Mouse (Mus musculus): ENCODE results near the gene Arrb2.
A peak's percentile ranks its signal among the peaks of the same experiment; 100 is the strongest.
"Not testable (repeated sequence)": the region's sequence is repeated elsewhere in the genome, so short reads cannot be mapped to it uniquely, and the experiment has no call there.

Arrb2 gene

DNA sequence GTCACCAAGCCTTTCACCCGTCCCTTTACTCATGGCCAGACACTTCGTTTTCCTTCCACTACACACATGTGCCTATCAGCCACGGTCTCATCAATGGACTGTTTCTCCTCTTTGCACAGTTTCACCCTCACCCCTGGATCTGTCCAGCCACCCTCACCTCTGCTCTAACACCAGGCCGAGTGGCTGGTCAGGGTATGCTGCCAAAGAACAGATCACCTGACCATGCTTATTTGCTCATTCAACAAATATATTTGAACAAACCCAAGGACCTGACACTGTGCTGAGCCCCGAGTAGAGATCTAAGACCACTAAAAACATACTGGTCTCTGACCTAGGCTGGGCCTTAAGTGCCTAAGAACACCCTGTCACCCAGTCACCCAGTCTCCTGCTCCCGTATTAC is 12.2 kb downstream of the Arrb2 start:
- DNase-seq (ENCODE audit: low spot score): no peak

DNA sequence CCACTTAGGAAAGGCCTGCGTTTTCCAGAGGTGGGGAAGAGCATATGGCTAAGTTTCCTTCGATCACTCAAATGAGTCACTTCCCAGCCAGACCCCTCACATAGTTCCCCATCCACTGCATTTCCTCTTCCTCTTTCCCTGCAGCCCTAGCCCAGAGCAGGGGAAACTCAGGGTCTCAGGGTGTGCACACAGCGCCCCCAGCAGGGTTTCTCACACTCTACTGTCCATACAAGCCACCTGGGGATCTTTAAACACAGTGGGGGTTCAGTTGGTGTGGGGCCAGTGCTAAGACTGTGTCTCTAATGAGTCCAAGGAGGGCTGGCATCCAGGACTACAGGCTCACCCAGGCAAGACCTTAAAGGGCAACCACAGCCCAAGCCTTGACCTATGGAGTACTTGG is 14.3 kb downstream of the Arrb2 start:
- no peak for DNase-seq (ENCODE audit: low spot score)

DNA sequence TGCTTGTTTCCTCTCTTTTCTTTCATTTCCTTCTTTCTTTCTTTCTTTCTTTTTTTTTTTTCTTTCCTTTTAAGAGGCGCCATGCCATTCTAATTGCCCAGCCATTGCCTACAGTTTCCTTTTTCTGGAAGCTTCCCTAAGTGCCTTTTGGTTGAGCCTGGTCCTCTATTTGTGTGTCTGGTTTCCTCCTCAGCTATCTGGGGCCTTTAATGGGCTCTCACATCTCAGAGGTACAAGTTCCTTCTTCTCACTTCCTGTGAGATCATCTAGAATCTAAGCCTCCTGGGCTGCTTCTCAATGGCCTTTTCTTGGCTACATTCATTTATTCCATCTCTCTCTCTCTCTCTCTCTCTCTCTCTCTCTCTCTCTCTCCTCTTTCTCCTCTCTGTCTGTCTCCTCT is 14.9 kb downstream of the Arrb2 start:
- no peak for DNase-seq (ENCODE audit: low spot score)

DNA sequence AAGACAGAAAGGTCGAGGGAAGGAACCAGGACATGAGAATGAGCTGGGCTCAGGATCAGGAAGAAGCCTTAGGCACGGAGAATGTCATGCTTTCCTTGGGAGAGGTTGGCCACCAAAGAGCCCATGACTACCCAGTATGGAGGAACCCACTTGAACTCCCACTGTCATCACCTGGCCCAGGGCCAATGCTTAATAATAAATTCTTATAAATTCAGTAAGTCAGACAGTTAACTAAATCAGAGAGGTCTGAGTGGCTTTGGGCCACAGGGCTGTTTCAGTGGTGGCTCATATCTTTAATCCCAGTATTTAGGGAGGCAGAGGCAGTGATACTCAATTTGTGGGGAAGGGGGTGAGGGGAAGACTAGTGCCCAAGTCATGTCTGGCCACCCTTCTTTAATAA is 18.5 kb downstream of the Arrb2 start:
- DNase-seq (ENCODE audit: low spot score): no peak

DNA sequence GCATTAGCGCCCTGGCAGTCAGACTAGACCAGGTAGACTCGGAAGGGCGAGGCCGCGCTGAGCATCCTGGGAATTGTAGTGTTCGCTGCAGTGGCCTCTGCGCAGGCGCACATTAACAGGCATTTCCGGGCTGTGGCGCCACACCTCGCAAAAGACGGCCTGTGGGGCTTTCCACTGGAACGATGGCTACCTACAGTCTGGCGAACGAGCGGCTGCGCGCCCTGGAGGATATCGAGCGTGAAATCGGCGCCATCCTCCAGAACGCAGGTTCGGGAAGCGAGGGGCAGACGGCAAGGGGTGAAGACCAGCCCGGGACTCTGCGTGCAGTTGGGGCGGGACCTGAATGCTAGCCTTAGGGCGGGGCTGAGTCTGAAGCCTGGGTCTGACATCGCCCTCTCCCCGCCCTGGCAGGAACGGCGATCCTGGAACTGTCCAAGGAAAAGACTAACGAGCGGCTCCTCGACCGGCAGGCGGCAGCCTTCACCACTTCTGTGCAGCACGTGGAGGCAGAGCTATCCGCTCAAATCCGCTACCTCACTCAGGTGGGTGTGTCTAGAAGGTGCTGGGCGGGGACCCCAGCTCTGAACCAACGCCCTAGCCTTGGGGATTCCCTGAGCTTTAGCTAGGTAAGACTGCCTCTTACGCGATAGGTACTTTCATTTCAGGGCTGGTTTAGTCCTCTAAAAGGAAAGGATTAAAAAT is 19.5 kb downstream of the Arrb2 start, which contains the start of gene Med11:
TSS of gene Med11 (plus strand) at position 123 of the 702 bp plus-strand sequence.
- peak; percentile 91 for DNase-seq (ENCODE audit: low spot score)

DNA sequence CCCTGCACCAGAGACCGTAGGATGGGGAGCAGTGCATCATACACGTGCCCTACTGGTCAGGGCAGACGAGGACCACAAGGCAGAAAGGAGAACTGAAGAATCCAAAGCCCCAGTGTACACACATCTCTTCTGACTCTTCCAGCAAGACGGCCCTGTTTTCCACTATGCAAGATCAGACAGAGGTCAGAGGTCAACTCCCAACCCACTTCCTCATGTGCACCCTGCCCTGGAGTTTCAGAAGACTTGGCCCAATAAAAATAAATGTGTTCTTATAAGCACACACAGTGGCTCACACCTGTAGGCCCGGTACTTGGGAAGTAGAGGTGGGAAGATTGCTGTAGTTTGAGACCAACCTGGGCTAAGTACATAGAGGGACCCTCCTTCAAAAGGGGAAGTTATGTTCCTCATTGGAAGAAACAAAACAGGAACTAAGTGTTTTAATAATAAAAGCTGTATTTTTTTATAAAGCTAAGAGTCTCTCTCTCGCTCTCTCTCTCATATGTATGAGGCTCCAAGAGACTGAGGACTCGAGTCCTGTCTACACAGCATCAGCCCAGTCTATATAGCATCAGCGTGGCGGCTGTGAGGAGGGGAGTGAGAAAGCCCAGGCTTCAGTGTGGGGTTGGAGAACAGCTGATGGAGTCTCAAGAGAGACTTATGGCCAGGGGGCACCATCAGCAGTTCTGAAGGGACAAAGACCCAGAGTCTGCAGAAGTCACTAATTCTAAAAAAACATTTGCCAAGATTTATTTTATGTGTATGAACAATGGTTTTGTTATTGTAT is 21.0 kb downstream of the Arrb2 start:
- no peak for DNase-seq (ENCODE audit: low spot score)

DNA sequence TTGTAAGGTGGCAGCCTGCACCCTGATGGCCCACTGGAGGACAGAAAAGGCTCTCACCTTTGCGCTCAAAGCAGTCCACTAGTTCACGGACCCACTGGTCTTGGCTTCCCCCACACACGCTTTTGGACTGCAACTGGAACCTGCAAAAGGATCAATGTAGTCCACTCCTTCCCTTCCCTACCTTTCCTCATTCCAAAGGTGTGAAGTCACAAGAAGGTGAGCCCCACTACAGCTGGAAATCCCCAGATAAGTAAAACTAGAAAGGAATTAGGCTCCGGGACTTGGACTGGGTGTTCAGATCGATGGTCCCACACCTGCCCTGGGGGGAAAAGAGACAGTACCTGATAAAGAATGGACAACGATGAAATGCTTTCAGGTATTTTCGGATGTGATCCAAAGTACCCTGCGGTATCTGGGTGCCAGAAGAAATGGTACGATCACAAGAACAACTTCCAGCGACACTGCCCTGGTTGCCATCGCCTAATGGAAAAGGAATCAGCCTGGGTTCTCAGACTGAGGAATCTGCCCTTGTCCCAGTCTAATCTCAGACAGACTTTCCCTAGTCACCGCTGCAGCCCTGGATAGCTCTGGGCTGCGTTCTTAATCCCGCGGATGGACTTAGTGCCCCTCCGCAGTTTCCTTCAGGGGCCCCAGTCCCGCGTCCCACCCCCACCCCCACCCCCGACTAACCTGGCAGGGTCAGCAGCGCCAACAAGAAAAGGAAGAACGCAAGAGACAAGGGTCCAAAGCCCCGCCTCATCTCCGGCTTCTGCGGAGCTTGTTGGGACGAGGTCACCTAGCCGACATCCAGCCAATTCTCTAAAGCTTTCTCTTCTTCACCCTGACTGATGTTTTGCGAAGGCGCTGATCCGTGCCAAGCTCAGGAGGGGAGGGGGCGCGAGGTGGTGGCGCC is 26.5 kb downstream of the Arrb2 start, which contains the start of gene Zmynd15:
TSS of gene Zmynd15 (plus strand) at position 746 of the 913 bp plus-strand sequence.
- no peak for DNase-seq (ENCODE audit: low spot score)

DNA sequence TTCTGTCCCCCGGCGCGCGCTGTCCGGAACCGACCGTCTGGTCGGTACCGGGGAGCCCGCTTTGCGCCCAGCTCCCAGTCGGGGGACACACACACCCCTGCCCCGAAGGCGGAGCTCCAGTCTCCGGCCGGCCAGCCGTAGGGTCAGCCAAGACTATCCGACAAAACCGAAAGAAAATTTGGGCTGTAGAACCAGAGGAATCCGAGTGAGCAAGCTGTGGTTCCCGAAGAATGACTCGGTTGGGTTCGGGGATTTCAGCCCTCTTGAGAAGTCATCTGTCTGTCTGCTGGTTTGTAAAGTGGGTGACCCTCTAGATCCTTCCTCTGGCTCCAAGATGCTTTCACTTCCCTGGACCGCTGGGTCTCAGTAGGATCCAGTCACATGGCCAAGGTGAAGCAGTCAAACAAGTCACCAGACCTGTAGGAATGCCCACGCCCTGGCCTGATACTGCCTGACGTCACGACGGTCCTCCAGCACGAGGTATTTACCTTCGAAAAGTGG is 27.2 kb downstream of the Arrb2 start, which contains the start of gene Cxcl16:
TSS of gene Cxcl16 (minus strand) at position 384 of the 501 bp plus-strand sequence.
- peak; percentile 44 for DNase-seq (ENCODE audit: low spot score)

DNA sequence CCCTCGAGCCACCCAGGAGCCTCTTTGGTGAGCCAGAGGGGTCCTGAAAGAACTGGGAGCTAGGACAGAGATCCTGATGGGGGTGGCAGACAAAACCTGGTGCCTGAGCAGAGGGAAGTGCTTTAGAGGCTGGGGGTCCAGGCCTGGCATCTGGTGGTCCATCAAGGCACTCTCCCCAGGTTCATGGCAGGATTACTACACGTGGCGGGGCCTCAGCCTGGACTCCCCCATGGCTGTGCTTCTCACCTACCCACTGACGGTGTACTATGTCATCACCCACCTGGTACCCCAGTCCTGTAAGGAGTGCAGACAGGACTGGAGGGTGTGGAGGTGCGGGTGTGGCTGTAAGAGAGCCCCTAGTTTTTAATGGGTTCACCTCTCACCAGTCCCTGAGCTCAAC is 31.5 kb downstream of the Arrb2 start:
- DNase-seq (ENCODE audit: low spot score): no peak

DNA sequence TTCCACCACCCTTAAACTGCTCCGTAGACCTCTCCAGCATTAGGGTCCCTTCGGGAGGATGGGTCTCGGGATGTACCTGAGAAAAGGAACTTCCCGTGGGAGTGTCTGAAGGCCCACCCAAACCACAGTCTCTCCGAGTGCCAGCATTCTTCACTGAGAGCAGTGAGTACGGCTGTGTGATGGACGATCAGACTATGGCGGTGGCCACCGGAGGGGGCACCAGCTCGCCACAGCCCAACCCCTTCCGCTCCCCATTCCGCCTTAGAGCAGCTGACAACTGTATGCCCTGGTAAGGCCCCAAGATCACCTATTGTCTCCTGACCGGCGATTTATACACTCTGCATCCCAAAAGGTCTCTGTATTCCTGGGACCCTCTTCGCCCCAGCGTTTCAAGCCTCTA is 32.8 kb downstream of the Arrb2 start:
- DNase-seq (ENCODE audit: low spot score): no peak

DNA sequence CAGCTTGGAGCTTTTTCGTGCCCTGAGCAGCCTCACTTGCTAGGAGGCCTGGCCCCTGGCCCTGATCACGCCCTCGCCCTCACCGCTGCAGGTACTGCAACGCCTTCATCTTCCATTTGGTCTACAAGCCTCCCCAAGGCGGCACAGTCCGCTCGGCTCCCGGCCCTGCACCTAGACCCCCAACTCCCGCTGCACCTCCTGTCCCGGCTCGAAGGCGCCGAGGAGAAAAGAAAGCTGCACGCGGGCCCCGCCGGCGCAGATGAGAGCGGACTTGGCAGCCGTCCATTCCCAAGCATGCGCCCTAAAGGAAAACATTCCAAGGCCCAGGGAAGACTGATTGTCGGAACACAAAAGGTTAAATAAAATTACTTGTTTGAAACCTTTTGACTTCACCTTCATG is 33.4 kb downstream of the Arrb2 start:
- no peak for DNase-seq (ENCODE audit: low spot score)

DNA sequence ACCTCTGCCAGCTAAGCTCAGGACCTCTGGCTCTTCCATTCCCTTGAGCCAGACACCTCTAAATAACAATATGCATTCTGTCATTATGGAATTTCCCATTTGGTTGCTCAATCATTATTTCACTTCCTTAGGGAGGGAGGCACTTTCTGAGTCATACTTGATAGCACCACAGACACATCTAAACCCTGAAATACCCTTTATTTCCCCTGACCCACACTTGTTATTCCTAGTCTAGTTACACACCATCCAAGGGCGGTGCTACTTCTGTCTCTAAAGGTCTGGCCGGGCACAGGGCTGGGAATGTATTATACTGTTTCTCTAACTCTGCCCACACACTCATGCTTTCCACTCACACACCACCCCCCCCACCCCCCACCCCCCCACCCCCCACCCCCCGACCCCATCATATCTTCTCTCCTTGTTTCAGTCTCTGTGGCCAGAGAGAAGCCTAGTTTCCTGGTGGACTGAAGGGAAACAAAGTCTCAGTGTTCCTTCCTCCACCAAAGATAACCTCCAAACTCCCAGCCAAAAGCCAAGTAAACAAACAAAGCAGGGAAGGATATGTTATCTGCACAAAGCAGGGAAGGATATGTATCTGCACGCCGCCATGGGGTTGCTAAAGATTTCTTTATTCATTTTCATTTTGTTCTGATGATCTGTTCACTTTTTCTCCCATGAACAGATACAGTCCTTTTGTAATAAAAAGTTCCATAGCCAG is 35.6 kb downstream of the Arrb2 start:
- no peak for DNase-seq (ENCODE audit: low spot score)

DNA sequence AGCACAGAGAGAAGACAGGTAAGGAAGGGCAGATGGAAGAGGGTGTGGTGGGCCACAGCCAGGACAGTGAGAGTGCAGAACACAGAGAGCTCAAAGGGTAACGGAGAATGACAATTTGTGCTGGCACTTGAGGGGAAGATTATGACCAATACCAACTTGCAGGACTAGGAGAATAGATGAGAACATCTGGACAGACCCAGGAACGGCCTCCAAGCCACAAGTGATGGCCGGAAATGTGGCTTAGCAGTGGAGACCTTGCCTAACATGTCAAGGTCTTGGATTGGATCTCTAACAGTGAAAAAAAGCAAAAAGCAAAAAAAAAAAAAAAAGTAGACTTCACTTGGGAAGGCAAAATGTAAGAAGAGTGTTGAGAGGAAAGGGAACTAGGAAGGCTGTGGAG is 37.3 kb downstream of the Arrb2 start:
- DNase-seq (ENCODE audit: low spot score): no peak

DNA sequence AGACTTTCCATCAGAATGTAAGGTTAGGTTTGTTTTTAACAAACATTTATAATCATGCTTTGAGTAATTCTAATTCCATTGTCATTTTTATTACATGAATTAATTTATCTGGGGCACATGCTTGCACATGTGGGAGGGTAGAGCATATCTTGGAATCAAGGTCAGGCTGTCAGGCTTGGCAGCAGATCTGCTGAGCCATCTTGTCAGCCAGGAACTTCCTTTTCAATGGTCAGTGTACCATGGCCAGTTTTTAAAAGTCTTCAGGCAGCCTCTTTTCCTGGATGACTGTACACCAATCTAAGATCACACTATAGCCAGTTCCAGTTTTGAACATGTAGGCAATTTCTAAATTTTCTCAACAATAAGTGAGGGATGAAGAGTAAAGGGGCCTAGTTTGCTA is 40.3 kb downstream of the Arrb2 start:
- DNase-seq (ENCODE audit: low spot score): no peak

DNA sequence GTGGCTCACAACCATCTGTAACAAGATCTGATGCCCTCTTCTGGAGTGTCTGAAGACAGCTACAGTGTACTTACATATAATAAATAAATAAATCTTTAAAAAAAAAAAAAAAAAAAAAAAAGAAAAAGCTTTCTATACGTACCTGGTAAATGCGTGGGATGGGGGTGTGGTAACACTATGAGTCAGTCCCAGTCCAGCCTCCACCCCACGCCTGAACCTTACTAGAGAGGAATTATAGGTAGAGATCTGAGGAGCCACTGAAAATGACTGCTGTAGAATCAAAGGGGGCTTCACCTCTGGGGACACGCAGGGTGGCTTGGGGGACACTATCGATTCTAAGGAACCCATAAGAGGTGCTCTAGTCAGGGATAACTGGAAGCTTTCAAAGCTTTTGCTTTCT is 40.9 kb downstream of the Arrb2 start:
- not testable (repeated sequence) for DNase-seq (ENCODE audit: low spot score)

DNA sequence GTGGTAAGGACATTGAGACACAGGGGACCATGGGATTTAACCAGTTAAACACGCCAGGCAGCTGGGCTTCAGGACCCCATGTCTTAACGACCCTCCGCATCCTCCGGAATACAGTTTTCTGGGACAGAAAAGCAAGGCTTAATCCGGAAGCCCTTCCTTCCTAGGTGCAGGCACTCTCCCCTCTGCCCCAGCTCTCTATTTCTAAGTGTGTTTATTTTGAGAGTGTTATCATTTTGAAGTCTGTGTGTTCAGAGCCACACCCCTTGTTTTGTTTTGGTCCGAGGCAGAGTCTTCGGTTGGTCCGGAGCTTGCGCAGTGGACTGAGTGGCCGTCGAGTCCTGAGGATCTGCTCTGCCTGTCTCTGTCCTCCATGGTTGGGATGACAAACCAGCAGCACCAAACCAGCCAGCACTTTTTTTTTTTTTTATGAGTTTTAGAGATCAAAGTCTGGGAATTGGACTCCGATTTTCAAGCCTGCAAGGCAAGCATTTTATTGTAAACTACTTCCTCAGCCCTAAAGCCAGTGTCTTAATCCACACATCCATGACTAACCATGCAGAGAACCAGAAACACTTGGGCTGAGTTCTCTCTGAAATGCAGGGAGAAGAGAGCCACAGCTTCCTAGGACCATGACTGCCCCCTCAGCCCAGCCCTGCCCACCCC is 42.6 kb downstream of the Arrb2 start:
- no peak for DNase-seq (ENCODE audit: low spot score)

DNA sequence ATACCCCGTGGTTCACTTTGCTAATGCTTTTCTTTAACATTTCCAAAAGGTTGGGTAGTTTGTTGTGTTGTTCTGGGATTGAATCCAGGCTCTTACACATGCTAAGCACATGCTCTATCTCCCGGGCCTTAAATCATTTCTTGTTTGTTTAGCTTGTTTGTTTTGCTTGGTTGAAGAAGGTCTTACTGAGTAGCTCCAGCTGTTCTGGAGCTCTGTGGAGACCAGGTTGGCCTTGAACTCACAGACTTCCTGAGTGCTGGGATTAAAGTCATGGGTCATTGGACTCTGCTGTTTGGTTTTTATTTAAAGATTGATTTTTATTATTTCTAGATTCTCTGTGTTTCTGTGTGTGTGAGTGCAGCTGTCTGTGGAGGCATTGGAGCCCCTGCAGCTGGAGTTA is 53.1 kb downstream of the Arrb2 start:
- no peak for DNase-seq (ENCODE audit: low spot score)

DNA sequence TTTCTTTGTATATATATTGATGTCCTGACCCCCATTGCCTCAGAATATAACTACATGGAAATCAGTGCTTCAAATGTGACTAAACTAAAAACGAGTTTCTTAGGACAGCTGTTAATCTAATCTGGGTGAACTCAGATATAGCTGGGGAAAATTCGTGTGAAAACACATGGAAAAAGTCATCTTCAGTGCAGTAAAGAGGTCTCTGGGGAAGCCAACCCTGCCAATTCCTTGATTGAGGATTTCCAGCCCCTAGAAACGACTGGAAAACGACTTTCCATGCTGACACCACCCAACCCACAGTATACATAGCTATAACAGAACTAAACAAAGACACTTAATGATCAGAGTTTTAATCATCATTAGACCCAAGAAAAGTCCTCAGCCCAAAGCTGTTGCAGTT is 55.4 kb downstream of the Arrb2 start:
- no peak for DNase-seq (ENCODE audit: low spot score)

DNA sequence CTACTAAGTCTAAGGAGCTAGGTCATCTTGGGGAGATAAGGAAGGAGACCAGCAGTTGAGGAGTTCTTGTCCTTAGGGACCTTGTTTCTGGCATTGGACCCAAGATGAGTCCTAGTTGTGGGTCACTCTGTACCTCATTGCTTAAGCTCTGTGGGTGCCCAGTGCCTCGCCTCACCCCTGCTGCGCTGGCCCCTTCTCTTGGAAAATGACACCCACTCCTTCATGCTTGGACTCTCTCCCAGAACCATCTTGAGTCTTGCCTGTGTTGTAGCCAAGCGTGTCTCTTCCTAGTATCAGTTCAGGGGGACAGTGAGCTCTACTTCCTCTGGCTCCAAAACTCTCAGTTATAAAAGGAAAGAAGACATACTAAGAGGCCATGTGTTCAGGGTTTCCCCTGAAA is 56.7 kb downstream of the Arrb2 start:
- no peak for DNase-seq (ENCODE audit: low spot score)

DNA sequence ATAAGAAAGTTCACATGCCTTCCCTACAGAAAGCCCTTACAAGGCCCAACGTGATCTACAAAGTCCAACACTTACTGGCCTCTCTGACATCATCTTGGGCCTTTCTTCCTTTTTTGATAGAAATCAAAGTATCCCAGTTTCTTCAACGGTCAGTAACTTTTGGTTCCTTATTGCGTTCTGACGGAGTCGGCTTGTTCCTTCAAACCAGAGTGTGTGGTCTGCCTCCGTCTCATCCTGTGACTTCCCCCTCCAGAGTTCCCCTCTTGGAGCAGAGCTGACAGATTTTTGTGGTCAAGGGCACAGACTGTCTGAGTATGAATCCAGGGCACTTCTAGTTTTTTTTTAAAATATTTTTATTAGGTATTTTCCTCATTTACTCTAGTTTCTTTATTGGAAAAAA is 57.2 kb downstream of the Arrb2 start:
- no peak for DNase-seq (ENCODE audit: low spot score)
